Comparison of ENCODE assay signal across 8 mouse cellular contexts in genomic region chr7:12961511-12962141, GRCm38 (mm10). TPM values are rescaled to one million over a fixed set of nuclear protein-coding genes. Genes with fewer than 3 reads are reported as not detected.
DNase-seq lines count a peak whose midpoint lies in the region; ATAC-seq and TF ChIP-seq lines count a peak whose summit lies in the region.

No protein-coding gene starts in this region.

- TF ChIP-seq CTCF in bone marrow macrophage, adult 2 months (IDR thresholded peaks at IDR 0.05; ENCODE audit: low read depth, low read length), result no peak
- TF ChIP-seq CTCF in heart, postnatal 0 days (IDR thresholded peaks at IDR 0.05; ENCODE audit: low read depth), result no peak

- peak overlapping the region; percentile 67 for H3K9ac ChIP-seq in heart, postnatal 0 days (replicated peaks; ENCODE audit: low read depth, low read length)
- H3K9ac ChIP-seq in neural tube, embryonic 13.5 days, result peak overlapping the region; percentile 68

- H3K4me3 ChIP-seq in bone marrow macrophage, adult 2 months (ENCODE audit: insufficient read depth, low read length), result peak overlapping the region; percentile 65
- peak overlapping the region; percentile 61 for H3K4me3 ChIP-seq in heart, postnatal 0 days (ENCODE audit: low read depth, low read length)
- H3K4me3 ChIP-seq in neural tube, embryonic 13.5 days, result peak overlapping the region; percentile 45

- WGBS in heart, postnatal 0 days, result 2% methylated on average over 29 of the region's 29 CpGs
- WGBS in neural tube, embryonic 13.5 days, result 3% methylated on average over 29 of the region's 29 CpGs

- H3K4me2 ChIP-seq in heart, postnatal 0 days (ENCODE audit: low read depth, low read length), result peak overlapping the region; percentile 82
- H3K4me2 ChIP-seq in neural tube, embryonic 13.5 days, result peak overlapping the region; percentile 59

- H3K36me3 ChIP-seq in heart, postnatal 0 days (replicated peaks; ENCODE audit: control insufficient read depth, insufficient read depth, low read length), result no peaks in the 10 kb centered on the region
- no peaks in the 10 kb centered on the region for H3K36me3 ChIP-seq in neural tube, embryonic 13.5 days

- no peaks in the 10 kb centered on the region for H3K27me3 ChIP-seq in heart, postnatal 0 days (ENCODE audit: control insufficient read depth, insufficient read depth, low read length)
- no peaks in the 10 kb centered on the region for H3K27me3 ChIP-seq in neural tube, embryonic 13.5 days

- peaks cover 17% of the 10 kb centered on the region for H3K4me1 ChIP-seq in bone marrow macrophage, adult 2 months (ENCODE audit: control insufficient read depth, insufficient read depth, low read length)
- H3K4me1 ChIP-seq in heart, postnatal 0 days (ENCODE audit: control insufficient read depth, insufficient read depth), result peaks cover 2% of the 10 kb centered on the region; the same call in 1 of the 2 replicates
- H3K4me1 ChIP-seq in neural tube, embryonic 13.5 days (replicated peaks), result peaks cover 16% of the 10 kb centered on the region

- no peak for TF ChIP-seq POLR2A in bone marrow macrophage, adult 2 months (IDR thresholded peaks at IDR 0.05; ENCODE audit: borderline replicate concordance, low read depth, low read length)

- TF ChIP-seq EP300 in heart, postnatal 0 days (IDR thresholded peaks at IDR 0.05; ENCODE audit: low read depth), result no peak

- ATAC-seq in heart, postnatal 0 days (ENCODE audit: insufficient read depth, low read depth), result peak; percentile 73
- ATAC-seq in neural tube, embryonic 13.5 days (ENCODE audit: low read depth), result peak; percentile 74

- peak overlapping the region; percentile 76 for H3K27ac ChIP-seq in bone marrow macrophage, adult 2 months (ENCODE audit: insufficient read depth, low read depth, low read length)
- H3K27ac ChIP-seq in heart, postnatal 0 days (ENCODE audit: low read depth), result peak overlapping the region; percentile 87
- H3K27ac ChIP-seq in neural tube, embryonic 13.5 days (replicated peaks), result peak overlapping the region; percentile 76

- no peaks in the 10 kb centered on the region for H3K9me3 ChIP-seq in heart, postnatal 0 days (replicated peaks; ENCODE audit: control insufficient read depth, low read length)
- H3K9me3 ChIP-seq in neural tube, embryonic 13.5 days, result no peaks in the 10 kb centered on the region

- peak; percentile 64 to 66 for DNase-seq in CD8-positive naive resting alpha-beta T cell, adult 2 months (ENCODE audit: low read depth in 2 of 2, low spot score in 2 of 2)
- DNase-seq in fibroblast of lung, adult 2 months (ENCODE audit: low read depth), result peak; percentile 60
- DNase-seq in heart, postnatal 0 days (ENCODE audit: low spot score), result peak; percentile 82
- DNase-seq in kidney, postnatal 25 days, result peak; percentile 51 to 73
- peak; percentile 52 to 55 for DNase-seq in lung, adult 18-20 months
- peak; percentile 36 for DNase-seq in testis, postnatal 14 days (ENCODE audit: low spot score)

RNA-seq across cellular contexts. Expression of gene Zfp324, which starts 4.0 kb away (rescaled TPM):
- polyA plus RNA-seq in bone marrow macrophage, adult 2 months (2012; ENCODE audit: insufficient read depth, insufficient read length, missing spikeins), result 3.8 and 3.9 TPM in 2 replicates
- total RNA-seq in heart, postnatal 0 days (2014; rRNA removed; ENCODE audit: low replicate concordance), result 2.9 and 10.9 TPM in 2 replicates
- polyA plus RNA-seq in heart, postnatal 0 days (2015; fragmentation: Nextera tagmentation; extraction: Ambion mirVana), result 3.7 and 4.2 TPM in 2 replicates
- polyA plus RNA-seq in neural tube, embryonic 13.5 days (2015; fragmentation: Nextera tagmentation; extraction: Ambion mirVana), result 11.8 and 14.3 TPM in 2 replicates

RNA-seq across cellular contexts. Expression of gene Zfp446, which starts 16.0 kb away (rescaled TPM):
- 2.6 and 3.6 TPM in 2 replicates for polyA plus RNA-seq in bone marrow macrophage, adult 2 months (2012; ENCODE audit: insufficient read depth, insufficient read length, missing spikeins)
- 2.5 and 6.2 TPM in 2 replicates for total RNA-seq in heart, postnatal 0 days (2014; rRNA removed; ENCODE audit: low replicate concordance)
- polyA plus RNA-seq in heart, postnatal 0 days (2015; fragmentation: Nextera tagmentation; extraction: Ambion mirVana), result 3.1 and 3.3 TPM in 2 replicates
- 12.0 and 12.4 TPM in 2 replicates for polyA plus RNA-seq in neural tube, embryonic 13.5 days (2015; fragmentation: Nextera tagmentation; extraction: Ambion mirVana)

RNA-seq across cellular contexts. Expression of gene Rnf225, which starts 34.4 kb away (rescaled TPM):
- polyA plus RNA-seq in bone marrow macrophage, adult 2 months (2012; ENCODE audit: insufficient read depth, insufficient read length, missing spikeins), result 0.24 TPM in 1 of 2 replicates, not detected in the other
- total RNA-seq in heart, postnatal 0 days (2014; rRNA removed; ENCODE audit: low replicate concordance), result not detected in 2 replicates
- polyA plus RNA-seq in heart, postnatal 0 days (2015; fragmentation: Nextera tagmentation; extraction: Ambion mirVana), result 0.14 and 0.19 TPM in 2 replicates
- polyA plus RNA-seq in neural tube, embryonic 13.5 days (2015; fragmentation: Nextera tagmentation; extraction: Ambion mirVana), result 0.45 and 0.70 TPM in 2 replicates

RNA-seq across cellular contexts. Expression of gene Slc27a5, which starts 36.4 kb away (rescaled TPM):
- not detected in 2 replicates for polyA plus RNA-seq in bone marrow macrophage, adult 2 months (2012; ENCODE audit: insufficient read depth, insufficient read length, missing spikeins)
- total RNA-seq in heart, postnatal 0 days (2014; rRNA removed; ENCODE audit: low replicate concordance), result not detected in 2 replicates
- not detected in 2 replicates for polyA plus RNA-seq in heart, postnatal 0 days (2015; fragmentation: Nextera tagmentation; extraction: Ambion mirVana)
- 0.21 and 0.32 TPM in 2 replicates for polyA plus RNA-seq in neural tube, embryonic 13.5 days (2015; fragmentation: Nextera tagmentation; extraction: Ambion mirVana)

RNA-seq across cellular contexts. Expression of gene Trim28, which starts 37.3 kb away (rescaled TPM):
- 165 and 177 TPM in 2 replicates for polyA plus RNA-seq in bone marrow macrophage, adult 2 months (2012; ENCODE audit: insufficient read depth, insufficient read length, missing spikeins)
- total RNA-seq in heart, postnatal 0 days (2014; rRNA removed; ENCODE audit: low replicate concordance), result 279 and 309 TPM in 2 replicates
- 67.8 and 69.9 TPM in 2 replicates for polyA plus RNA-seq in heart, postnatal 0 days (2015; fragmentation: Nextera tagmentation; extraction: Ambion mirVana)
- 223 and 229 TPM in 2 replicates for polyA plus RNA-seq in neural tube, embryonic 13.5 days (2015; fragmentation: Nextera tagmentation; extraction: Ambion mirVana)

Comparison
In these comparisons a context has a peak if more than half of its experiments do, and no peak if none do; other contexts are left out.
1. Peak in every context shown above with its lines: DNase-seq, ATAC-seq, H3K4me3 ChIP-seq and H3K27ac ChIP-seq.